Mouse (Mus musculus) heart, adult 2 months (tissue): Measurements from ENCODE around the gene Odf3l1. TPM values are rescaled to one million over a fixed set of nuclear protein-coding genes. Genes with fewer than 3 reads are reported as not detected.

Source experiments
- DNase-seq, 2 experiments: peaks; one replicate each; pipeline ENCODE4 v3.0.0; 2021
- H3K27ac ChIP-seq: fragments of 200-600 bp; 2 replicates; pipeline ENCODE4 v1.8.1; 2022
- H3K27me3 ChIP-seq: fragments of 200-500 bp; 2 replicates; pipeline ENCODE4 v1.6.1; 2012; ENCODE audit warnings: mild to moderate bottlenecking, low read length, inconsistent platforms, mixed read lengths; ENCODE audit not compliant: control insufficient read depth, insufficient read depth
- H3K36me3 ChIP-seq: fragments of 200-500 bp; 2 replicates; pipeline ENCODE4 v1.6.1; 2012; ENCODE audit warnings: low read length, inconsistent platforms; ENCODE audit not compliant: control insufficient read depth, insufficient read depth
- H3K4me1 ChIP-seq: fragments of 200-500 bp; 2 replicates; pipeline ENCODE4 v1.6.1; 2011; ENCODE audit warnings: low read length; ENCODE audit not compliant: control insufficient read depth, insufficient read depth
- H3K4me3 ChIP-seq: fragments of 200-600 bp; 2 replicates; pipeline ENCODE4 v1.8.1; 2022
- H3K79me2 ChIP-seq: fragments of 200-500 bp; replicated peaks from 2 replicates; pipeline ENCODE4 v1.6.1; 2012; ENCODE audit warnings: mild to moderate bottlenecking, inconsistent platforms, low read length, moderate library complexity, mixed read lengths; ENCODE audit not compliant: control insufficient read depth, insufficient read depth
- H3K9ac ChIP-seq: fragments of 200-500 bp; 2 replicates; pipeline ENCODE4 v1.6.1; 2012; ENCODE audit warnings: low read depth, mild to moderate bottlenecking, control low read depth, inconsistent platforms, low read length, mixed read lengths
- CTCF ChIP-seq: fragments of 200-600 bp; IDR thresholded peaks from 2 replicates; pipeline ENCODE4 v1.8.1; 2022; ENCODE audit warnings: antibody characterized with exemption, mild to moderate bottlenecking, moderate library complexity
- EP300 ChIP-seq: fragments of 200-500 bp; IDR thresholded peaks from 2 replicates; pipeline ENCODE4 v1.6.1; 2011; ENCODE audit warnings: low read depth, low read length, control low read depth; ENCODE audit not compliant: insufficient read depth
- POLR2A ChIP-seq: fragments of 200-500 bp; IDR thresholded peaks from 2 replicates; pipeline ENCODE4 v1.6.1; 2011; ENCODE audit warnings: mild to moderate bottlenecking, low read depth, low read length, control low read depth; ENCODE audit not compliant: insufficient read depth
- WGBS: fragments of 180-500 bp; shearing (Covaris S2); methylation state at CpG from one replicate; pipeline ENCODE4 v1.1.7; 2018; 5-methylcytosine and 5-hydroxymethylcytosine counted together
- intact Hi-C: fragments of 180-260 bp; cut with DNase I; formaldehyde crosslinking; loops from one replicate; pipeline ENCODE4 v1.15.1; 2025
- polyA plus RNA-seq: library from polyadenylated mRNA; depleted of rRNA; stranded (reverse); fragments of >200 nt; gene quantifications from 2 replicates; pipeline ENCODE4 v1.2.3, GENCODE M21; 2012
- total RNA-seq, 2 experiments: library from RNA; stranded (reverse); gene quantifications; 2 replicates each; pipeline ENCODE4 v1.2.3; 2021

The Odf3l1 gene
- total and polyA plus RNA-seq, 3 experiments: 1.5 TPM; not detected in 2

GRCm38 (mm10) chr9:56862863-56863262, 1.6 kb downstream of the Odf3l1 start:
- WGBS: 73% methylated on average over 2 of the region's 2 CpGs
- Histone ChIP-seq H3K4me3 (no peak overlapping the region), H3K9ac (no peak overlapping the region), H3K79me2 (no peaks in the 10 kb centered on the region), H3K27me3 (no peaks in the 10 kb centered on the region), H3K4me1 (peaks cover 9% of the 10 kb centered on the region), H3K27ac (no peak overlapping the region), H3K36me3 (no peaks in the 10 kb centered on the region)
- DNase-seq: no peak
- intact Hi-C loops: no loop called here
- TF ChIP-seq EP300 (no peak), POLR2A (no peak), CTCF (no peak)

GRCm38 (mm10) chr9:56860486-56861269, 3.8 kb downstream of the Odf3l1 start:
- H3K9ac ChIP-seq: no peak overlapping the region
- H3K4me3 ChIP-seq: no peak overlapping the region
- peaks cover 11% of the 10 kb centered on the region for H3K4me1 ChIP-seq

GRCm38 (mm10) chr9:56860035-56860434, 4.4 kb downstream of the Odf3l1 start:
- 50% methylated on average over 3 of the region's 3 CpGs for WGBS
- no peak for DNase-seq
- TF ChIP-seq POLR2A (no peak), EP300 (no peak), CTCF (no peak)
- no peak overlapping the region for H3K4me3 ChIP-seq
- H3K4me1 ChIP-seq: peaks cover 11% of the 10 kb centered on the region
- H3K27ac ChIP-seq: no peak overlapping the region
- no peaks in the 10 kb centered on the region for H3K27me3 ChIP-seq
- no peaks in the 10 kb centered on the region for H3K79me2 ChIP-seq
- no peak overlapping the region for H3K9ac ChIP-seq
- intact Hi-C loops: loop anchor here (2.0 kb wide), 1 partner anchor 15 kb away; no protein-coding TSS in a partner anchor
- no peaks in the 10 kb centered on the region for H3K36me3 ChIP-seq

More at GRCm38 (mm10) chr9:56860486-56861269, 3.8 kb downstream of the Odf3l1 start:
- peak; percentile 54 to 63 for DNase-seq
- H3K27me3 ChIP-seq: no peaks in the 10 kb centered on the region
- intact Hi-C loops: loop anchor here (2.0 kb wide), 1 partner anchor 16 kb away; no protein-coding TSS in a partner anchor
- peak overlapping the region; percentile 33; the same call in 1 of the 2 replicates for H3K27ac ChIP-seq
- no peaks in the 10 kb centered on the region for H3K79me2 ChIP-seq
- H3K36me3 ChIP-seq: no peaks in the 10 kb centered on the region
- 35% methylated on average over 15 of the region's 15 CpGs for WGBS
- no peak for TF ChIP-seq CTCF
- TF ChIP-seq EP300: 0 out of 2 replicates have a peak, but pooled peaks have one; percentile 35

- WGBS: 46% methylated on average over 3 of the region's 3 CpGs
- peak in 1 of 2 experiments; percentile 31 for DNase-seq
- Histone ChIP-seq H3K27me3 (no peaks in the 10 kb centered on the region), H3K4me1 (peaks cover 5% of the 10 kb centered on the region), H3K4me3 (no peak overlapping the region), H3K9ac (no peak overlapping the region), H3K36me3 (no peaks in the 10 kb centered on the region), H3K27ac (no peak overlapping the region), H3K79me2 (no peaks in the 10 kb centered on the region)
- intact Hi-C loops: no loop called here
- TF ChIP-seq EP300 (peak; percentile 68; the same call in 1 of the 2 replicates), CTCF (no peak)
Observed at GRCm38 (mm10) chr9:56857463-56857862, 7.0 kb downstream of the Odf3l1 start.

- WGBS: 23% methylated on average over 11 of the region's 11 CpGs
- H3K27me3 ChIP-seq: no peaks in the 10 kb centered on the region
- DNase-seq: peak; percentile 51 to 70
- TF ChIP-seq POLR2A: no peak
- no peak for TF ChIP-seq CTCF
- TF ChIP-seq EP300: no peak
- H3K27ac ChIP-seq: no peak overlapping the region
- H3K36me3 ChIP-seq: no peaks in the 10 kb centered on the region
- no peak overlapping the region for H3K4me3 ChIP-seq
- no peak overlapping the region for H3K9ac ChIP-seq
- H3K4me1 ChIP-seq: no peaks in the 10 kb centered on the region; the same call in 1 of the 2 replicates
- intact Hi-C loops: no loop called here
- H3K79me2 ChIP-seq: no peaks in the 10 kb centered on the region
Observed at GRCm38 (mm10) chr9:56851778-56852177, 12.7 kb downstream of the Odf3l1 start.

GRCm38 (mm10) chr9:56850905-56851252, 13.6 kb downstream of the Odf3l1 start:
- H3K79me2 ChIP-seq: no peaks in the 10 kb centered on the region
- no peaks in the 10 kb centered on the region for H3K27me3 ChIP-seq
- DNase-seq: no peak
- H3K36me3 ChIP-seq: no peaks in the 10 kb centered on the region
- H3K27ac ChIP-seq: no peak overlapping the region
- 85% methylated on average over 4 of the region's 4 CpGs for WGBS
- H3K4me1 ChIP-seq: no peaks in the 10 kb centered on the region; the same call in 1 of the 2 replicates
- TF ChIP-seq POLR2A (no peak), CTCF (no peak), EP300 (no peak)
- H3K4me3 ChIP-seq: no peak overlapping the region
- intact Hi-C loops: no loop called here
- H3K9ac ChIP-seq: no peak overlapping the region
